Mouse (Mus musculus) erythroblast, embryonic 14.5 days (primary cell): ENCODE results near the gene Cyp4f15. TPM values are rescaled to one million over a fixed set of nuclear protein-coding genes. Genes with fewer than 3 reads are reported as not detected.

Source experiments
- H3K27me3 ChIP-seq: 2 replicates; pipeline ENCODE4 v1.6.1; 2012; ENCODE audit warnings: inconsistent platforms; ENCODE audit not compliant: control insufficient read depth
- H3K36me3 ChIP-seq: 2 replicates; pipeline ENCODE4 v1.6.1; 2012; ENCODE audit warnings: mild to moderate bottlenecking, inconsistent platforms; ENCODE audit not compliant: control insufficient read depth
- H3K4me1 ChIP-seq: 2 replicates; pipeline ENCODE4 v1.6.1; 2012; ENCODE audit warnings: inconsistent platforms; ENCODE audit not compliant: control insufficient read depth
- H3K4me3 ChIP-seq: replicated peaks from 2 replicates; pipeline ENCODE3; 2012; ENCODE audit warnings: moderate library complexity, mild to moderate bottlenecking, inconsistent platforms
- H3K9me3 ChIP-seq: 2 replicates; pipeline ENCODE4 v1.6.1; 2012; ENCODE audit warnings: low read length, inconsistent platforms, mixed read lengths; ENCODE audit not compliant: control insufficient read depth
- GATA1 ChIP-seq: IDR thresholded peaks from 2 replicates; pipeline ENCODE4 v1.6.1; 2012; ENCODE audit warnings: low read length, inconsistent platforms, mixed read lengths
- TAL1 ChIP-seq: IDR thresholded peaks from 3 replicates; pipeline ENCODE4 v1.6.1; 2012; ENCODE audit warnings: low read length, inconsistent platforms, mixed read lengths
- polyA plus RNA-seq: library from polyadenylated mRNA; stranded (reverse); fragments of >175 nt; gene quantifications from 2 replicates; pipeline ENCODE4 v1.2.3, GENCODE M21; 2012

The Cyp4f15 gene
- polyA plus RNA-seq, result not detected in 2 replicates

GRCm38 (mm10) chr17:32685048-32685750 is at the start of gene Cyp4f15:
TSS of gene Cyp4f15 (plus strand) at chr17:32685627.
- H3K9me3 ChIP-seq, result no peaks in the 10 kb centered on the region
- TF ChIP-seq TAL1 (no peak), GATA1 (no peak)
- H3K4me3 ChIP-seq, result peak within 1 kb of the TSS; percentile 12
- H3K4me1 ChIP-seq, result no peaks in the 10 kb centered on the region
- no peaks in the 10 kb centered on the region for H3K27me3 ChIP-seq
- H3K36me3 ChIP-seq, result no peaks in the 10 kb centered on the region

- Histone ChIP-seq H3K27me3 (no peaks in the 10 kb centered on the region), H3K9me3 (no peaks in the 10 kb centered on the region), H3K4me1 (no peaks in the 10 kb centered on the region), H3K4me3 (no peak overlapping the region), H3K36me3 (no peaks in the 10 kb centered on the region)
- TF ChIP-seq GATA1 (no peak), TAL1 (no peak)
Measured at GRCm38 (mm10) chr17:32636341-32636740, 49.1 kb upstream of the Cyp4f15 start.

- TF ChIP-seq GATA1, result no peak
- Histone ChIP-seq H3K4me1 (no peaks in the 10 kb centered on the region), H3K9me3 (no peaks in the 10 kb centered on the region), H3K27me3 (no peaks in the 10 kb centered on the region), H3K36me3 (no peaks in the 10 kb centered on the region), H3K4me3 (no peak overlapping the region)
Measured at GRCm38 (mm10) chr17:32637151-32637550, 48.3 kb upstream of the Cyp4f15 start.

- no peak for TF ChIP-seq TAL1
- no peak for TF ChIP-seq GATA1
- no peaks in the 10 kb centered on the region for H3K4me1 ChIP-seq
- no peaks in the 10 kb centered on the region for H3K27me3 ChIP-seq
- H3K4me3 ChIP-seq, result no peak overlapping the region
- no peaks in the 10 kb centered on the region for H3K36me3 ChIP-seq
- H3K9me3 ChIP-seq, result no peaks in the 10 kb centered on the region
Measured at GRCm38 (mm10) chr17:32646631-32647030, 38.8 kb upstream of the Cyp4f15 start.

GRCm38 (mm10) chr17:32653860-32654259 is 31.6 kb upstream of the Cyp4f15 start:
- TF ChIP-seq GATA1 (no peak), TAL1 (no peak)
- Histone ChIP-seq H3K27me3 (no peaks in the 10 kb centered on the region), H3K4me3 (no peak overlapping the region), H3K36me3 (no peaks in the 10 kb centered on the region), H3K4me1 (no peaks in the 10 kb centered on the region), H3K9me3 (no peaks in the 10 kb centered on the region)

GRCm38 (mm10) chr17:32657041-32657440 is 28.4 kb upstream of the Cyp4f15 start:
- Histone ChIP-seq H3K4me3 (no peak overlapping the region), H3K27me3 (no peaks in the 10 kb centered on the region), H3K9me3 (no peaks in the 10 kb centered on the region), H3K4me1 (no peaks in the 10 kb centered on the region), H3K36me3 (no peaks in the 10 kb centered on the region)
- TF ChIP-seq GATA1 (no peak), TAL1 (no peak)

GRCm38 (mm10) chr17:32658246-32658645 is 27.2 kb upstream of the Cyp4f15 start:
- H3K4me3 ChIP-seq, result no peak overlapping the region
- no peaks in the 10 kb centered on the region for H3K36me3 ChIP-seq
- TF ChIP-seq TAL1 (no peak), GATA1 (no peak)
- H3K9me3 ChIP-seq, result no peaks in the 10 kb centered on the region
- no peaks in the 10 kb centered on the region for H3K4me1 ChIP-seq
- H3K27me3 ChIP-seq, result no peaks in the 10 kb centered on the region

- H3K9me3 ChIP-seq, result no peaks in the 10 kb centered on the region
- no peaks in the 10 kb centered on the region for H3K27me3 ChIP-seq
- H3K4me3 ChIP-seq, result no peak within 1 kb of the TSS
- no peak for TF ChIP-seq GATA1
- TF ChIP-seq TAL1, result no peak
- no peaks in the 10 kb centered on the region for H3K36me3 ChIP-seq
- no peaks in the 10 kb centered on the region for H3K4me1 ChIP-seq
Measured at GRCm38 (mm10) chr17:32658712-32659111, 26.7 kb upstream of the Cyp4f15 start, which contains the start of gene Cyp4f40. TSS of gene Cyp4f40 (plus strand) at chr17:32658900.

GRCm38 (mm10) chr17:32673976-32674375 is 11.5 kb upstream of the Cyp4f15 start:
- Histone ChIP-seq H3K27me3 (no peaks in the 10 kb centered on the region), H3K9me3 (no peaks in the 10 kb centered on the region; the same call in 1 of the 2 replicates), H3K4me1 (no peaks in the 10 kb centered on the region), H3K36me3 (no peaks in the 10 kb centered on the region), H3K4me3 (no peak overlapping the region)
- TF ChIP-seq TAL1, result no peak
- TF ChIP-seq GATA1, result no peak

GRCm38 (mm10) chr17:32676040-32676635 is 9.3 kb upstream of the Cyp4f15 start:
- Histone ChIP-seq H3K4me3 (no peak overlapping the region), H3K27me3 (no peaks in the 10 kb centered on the region), H3K36me3 (no peaks in the 10 kb centered on the region), H3K4me1 (no peaks in the 10 kb centered on the region), H3K9me3 (no peaks in the 10 kb centered on the region; the same call in 1 of the 2 replicates)
- TF ChIP-seq TAL1, result no peak
- no peak for TF ChIP-seq GATA1
